Mouse (Mus musculus): ENCODE data around the gene Pcca.

DNA sequence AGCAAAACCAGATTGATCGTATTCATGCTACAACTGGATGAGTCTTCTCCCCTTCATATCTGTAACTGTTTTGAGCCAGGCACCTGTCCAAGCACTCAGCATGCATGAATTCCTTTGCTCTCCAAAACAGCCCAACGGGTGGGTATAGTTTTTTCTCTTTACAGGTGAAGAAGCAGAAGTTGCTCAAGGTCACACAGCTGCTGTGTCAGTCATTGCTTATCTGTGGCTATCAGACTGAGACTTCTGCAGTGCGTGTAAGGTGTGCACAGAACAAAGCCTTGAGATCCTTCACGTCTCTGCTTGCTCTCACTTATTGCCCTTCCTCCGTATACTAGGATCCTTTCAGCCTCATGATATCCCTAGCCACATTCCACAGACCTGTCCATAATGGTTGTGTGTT lies 63.4 kb downstream of the Pcca start:
- TF ChIP-seq CTCF (IDR thresholded peaks at IDR 0.05; ENCODE audit: extremely low read depth, insufficient read depth, insufficient read length, insufficient replicate concordance), result no peak
- no peak for TF ChIP-seq POLR2A (IDR thresholded peaks at IDR 0.05; ENCODE audit: low read depth, low read length)
